ENCODE assay signal across 26 mouse cellular contexts in genomic region chr15:98589640-98590336, GRCm38 (mm10). TPM values are rescaled to one million over a fixed set of nuclear protein-coding genes. Genes with fewer than 3 reads are reported as not detected.
DNase-seq lines count a peak whose midpoint lies in the region; ATAC-seq and TF ChIP-seq lines count a peak whose summit lies in the region.
"Had no signal": no experiment of that assay in that cellular context is flagged by ENCODE, and none has a peak within 500 bp of the region (broad histone marks: within the 10 kb centered on the region; RNA-seq: fewer than 3 reads in every experiment).

No protein-coding gene starts in this region.

- peaks cover 50% of the 10 kb centered on the region for H3K36me3 ChIP-seq in heart, embryonic 16.5 days (ENCODE audit: control insufficient read depth, insufficient read depth)
- H3K36me3 ChIP-seq in MEL (ENCODE audit: control insufficient read depth in 1 of 2, insufficient read depth in 2 of 2, low read length in 2 of 2), result peaks cover 7 to 42% of the 10 kb centered on the region in 2 experiments; a peak in 3 of 4 replicates
- H3K36me3 ChIP-seq in hindbrain, embryonic 14.5 days (replicated peaks; ENCODE audit: control insufficient read depth, insufficient read depth), result peaks cover 66% of the 10 kb centered on the region

- H3K9me3 ChIP-seq in heart, embryonic 16.5 days (replicated peaks; ENCODE audit: control insufficient read depth, low read length), result no peaks in the 10 kb centered on the region
- no peaks in the 10 kb centered on the region for H3K9me3 ChIP-seq in MEL (replicated peaks; ENCODE audit: insufficient read depth, low read length)
- H3K9me3 ChIP-seq in hindbrain, embryonic 14.5 days (ENCODE audit: control insufficient read depth, low read length), result no peaks in the 10 kb centered on the region
- H3K9me3 ChIP-seq: hindbrain, embryonic 10.5 days; lung, embryonic 15.5 days; midbrain, embryonic 13.5 days had no signal

- H3K9ac ChIP-seq in heart, embryonic 16.5 days (ENCODE audit: low read length), result no peak overlapping the region
- H3K9ac ChIP-seq in MEL (ENCODE audit: control insufficient read depth, low read depth, low read length, poor library complexity, severe bottlenecking), result no peak overlapping the region
- no peak overlapping the region for H3K9ac ChIP-seq in hindbrain, embryonic 14.5 days
- H3K9ac ChIP-seq: lung, embryonic 15.5 days; midbrain, embryonic 13.5 days had no signal

- peaks cover 12% of the 10 kb centered on the region for H3K4me1 ChIP-seq in heart, embryonic 16.5 days (ENCODE audit: control insufficient read depth, insufficient read depth, low read length)
- H3K4me1 ChIP-seq in MEL (ENCODE audit: control insufficient read depth in 1 of 2, insufficient read depth in 2 of 2, low read length in 2 of 2), result peaks cover 40 to 51% of the 10 kb centered on the region in 2 experiments
- no peaks in the 10 kb centered on the region for H3K4me1 ChIP-seq in hindbrain, embryonic 14.5 days (replicated peaks; ENCODE audit: control insufficient read depth, insufficient read depth, low read length)
- H3K4me1 ChIP-seq: lung, embryonic 15.5 days; midbrain, embryonic 13.5 days had no signal

- ATAC-seq in heart, embryonic 16.5 days (replicated peaks; ENCODE audit: extremely low read depth, insufficient read depth, low FRiP score), result no peak
- peak; percentile 42 for ATAC-seq in megakaryocyte progenitor cell, adult 5-6 weeks (replicated peaks; ENCODE audit: poor library complexity)
- no peak for ATAC-seq in hindbrain, embryonic 14.5 days (ENCODE audit: low FRiP score)
- ATAC-seq: activated CD4-positive, CD25-positive, alpha-beta regulatory T cell, adult 4 months; midbrain, embryonic 13.5 days; Patski had no signal

- peak overlapping the region; percentile 68 for H3K27ac ChIP-seq in heart, embryonic 16.5 days (ENCODE audit: low read length)
- peak overlapping the region; percentile 51 for H3K27ac ChIP-seq in MEL (ENCODE audit: control insufficient read depth, low read depth, low read length)
- no peak overlapping the region for H3K27ac ChIP-seq in hindbrain, embryonic 14.5 days
- H3K27ac ChIP-seq: hindbrain, embryonic 10.5 days; lung, embryonic 15.5 days; midbrain, embryonic 13.5 days had no signal

- no peak for TF ChIP-seq RAD21 in MEL (IDR thresholded peaks at IDR 0.05; ENCODE audit: low read depth, low read length)

- H3K4me3 ChIP-seq in heart, embryonic 16.5 days (ENCODE audit: low read length), result no peak overlapping the region
- no peak overlapping the region for H3K4me3 ChIP-seq in MEL (ENCODE audit: control insufficient read depth in 1 of 2, insufficient read depth in 1 of 2, low read depth in 2 of 2, low read length in 2 of 2)
- H3K4me3 ChIP-seq in hindbrain, embryonic 14.5 days (replicated peaks; ENCODE audit: low read length), result no peak overlapping the region
- H3K4me3 ChIP-seq: hindbrain, embryonic 10.5 days; lung, embryonic 15.5 days; midbrain, embryonic 13.5 days; myocyte had no signal

- H3K79me2 ChIP-seq in MEL (ENCODE audit: control insufficient read depth, insufficient read depth, low read length, poor library complexity), result no peaks in the 10 kb centered on the region

- H3K27me3 ChIP-seq in heart, embryonic 16.5 days (ENCODE audit: control insufficient read depth, insufficient read depth, low read length), result no peaks in the 10 kb centered on the region
- no peaks in the 10 kb centered on the region for H3K27me3 ChIP-seq in MEL (ENCODE audit: control insufficient read depth in 1 of 2, insufficient read depth in 2 of 2, low read length in 2 of 2)
- no peaks in the 10 kb centered on the region for H3K27me3 ChIP-seq in hindbrain, embryonic 14.5 days (ENCODE audit: control insufficient read depth, insufficient read depth, low read length)
- H3K27me3 ChIP-seq: lung, embryonic 15.5 days; midbrain, embryonic 13.5 days; Patski had no signal

- no peak for DNase-seq in heart, adult 8-10 months (ENCODE audit: low spot score)
- DNase-seq in MEL (ENCODE audit: low read depth, low spot score), result peak; percentile 71
- DNase-seq in thymus, postnatal 14 days, result peak; percentile 70
- no peak for DNase-seq in hindbrain, embryonic 14.5 days (ENCODE audit: low spot score)
- DNase-seq in left cerebral cortex, adult 11 months (ENCODE audit: low spot score), result no peak
- no peak for DNase-seq in embryo, embryonic 9.5 days (ENCODE audit: extremely low spot score)
- DNase-seq: adrenal gland, postnatal 25 days; B cell, adult 2 months; cerebellum, adult 11 months; cerebellum, postnatal 14 days; heart, adult 11 months; kidney, adult 18-20 months; kidney, postnatal 10 days; lung, postnatal 4 days; right cerebral cortex, postnatal 4 days had no signal

- H3K4me2 ChIP-seq in heart, embryonic 16.5 days (ENCODE audit: low read depth, low read length), result no peak overlapping the region; the same call in 1 of the 2 replicates
- no peak overlapping the region for H3K4me2 ChIP-seq in hindbrain, embryonic 14.5 days (replicated peaks)
- H3K4me2 ChIP-seq: lung, embryonic 15.5 days; midbrain, embryonic 13.5 days had no signal

- TF ChIP-seq EP300 in MEL (IDR thresholded peaks at IDR 0.05; ENCODE audit: low read depth in 1 of 2, low read length in 2 of 2), result peak; percentile 80 to 86

- TF ChIP-seq POLR2A in MEL (IDR thresholded peaks at IDR 0.05; ENCODE audit: control insufficient read depth in 1 of 2, insufficient read depth in 1 of 2, low read depth in 1 of 2, low read length in 2 of 2, poor library complexity in 1 of 2), result peak in 1 of 2 experiments; percentile 14; a peak in 1 of 4 replicates

- TF ChIP-seq CTCF in MEL (IDR thresholded peaks at IDR 0.05 in 2 of 3, conservative IDR thresholded peaks at IDR 0.05 in 1 of 3; ENCODE audit: control insufficient read depth in 1 of 3, insufficient read depth in 1 of 3, low read depth in 2 of 3, low read length in 3 of 3, poor library complexity in 1 of 3, severe bottlenecking in 1 of 3), result no peak

- 56% methylated on average over 7 of the region's 7 CpGs for WGBS in heart, embryonic 16.5 days
- WGBS in hindbrain, embryonic 14.5 days, result 78% methylated on average over 7 of the region's 7 CpGs

TF ChIP-seq in MEL, 35 proteins besides CTCF, POLR2A, EP300 and RAD21 (continues in another document):
- TF ChIP-seq TAL1 (IDR thresholded peaks at IDR 0.05; ENCODE audit: low read length), result peak; percentile 47; the same call in 1 of the 2 replicates
- peak; percentile 32; the same call in 1 of the 2 replicates for TF ChIP-seq MAX (IDR thresholded peaks at IDR 0.05; ENCODE audit: low read length)
- TF ChIP-seq NELFE (IDR thresholded peaks at IDR 0.05; ENCODE audit: low read depth, low read length), result no peak
- 0 out of 2 replicates have a peak, but pooled peaks have one; percentile 19 for TF ChIP-seq MYB (IDR thresholded peaks at IDR 0.05; ENCODE audit: low read depth, low read length)

RNA-seq across cellular contexts. Expression of gene 4930415O20Rik, which starts 19.0 kb away (rescaled TPM):
- 0.64 TPM in 1 of 2 replicates, not detected in the other for polyA plus RNA-seq in heart, embryonic 16.5 days (2015; fragmentation: Nextera tagmentation; extraction: Ambion mirVana)
- total RNA-seq in heart, adult 8-10 months (2022), result 1 to 10 TPM; 1.6 to 4.2 (median 2.3) TPM
- total RNA-seq in MEL (2012; rRNA removed), result 0.50 TPM in 1 of 2 replicates, not detected in the other
- polyA plus RNA-seq in MEL (2012; ENCODE audit: insufficient read depth in 1 of 2, insufficient read length in 2 of 2, low read depth in 1 of 2, low replicate concordance in 2 of 2, missing spikeins in 1 of 2), result under 1 TPM in 1 of 2 experiments, not detected in 1; 0.31 TPM
- total RNA-seq in megakaryocyte progenitor cell, adult 5-6 weeks (2015), result not detected in 2 replicates
- total RNA-seq in megakaryocyte progenitor cell, adult 5-6 weeks (2017), result not detected in 2 replicates
- not detected in 2 replicates for polyA plus RNA-seq in hindbrain, embryonic 14.5 days (2014; fragmentation: Nextera tagmentation; extraction: Ambion mirVana)
- total RNA-seq: adrenal gland, postnatal 25 days; layer of hippocampus, adult 18-20 months; left cerebral cortex, postnatal 25 days had no signal
- polyA plus RNA-seq: activated CD4-positive, CD25-positive, alpha-beta regulatory T cell, adult 4 months; forebrain, embryonic 11.5 days; hindbrain, embryonic 10.5 days; lung, embryonic 15.5 days; midbrain, embryonic 13.5 days had no signal

RNA-seq across cellular contexts. Expression of gene Ccnt1, which starts 19.1 kb away (rescaled TPM):
- 36.4 and 41.2 TPM in 2 replicates for polyA plus RNA-seq in heart, embryonic 16.5 days (2015; fragmentation: Nextera tagmentation; extraction: Ambion mirVana)
- 10 to 100 TPM; 26.7 to 34.8 (median 30.0) TPM for total RNA-seq in heart, adult 8-10 months (2022)
- total RNA-seq in MEL (2012; rRNA removed), result 40.5 and 44.0 TPM in 2 replicates
- polyA plus RNA-seq in MEL (2012; ENCODE audit: insufficient read depth in 1 of 2, insufficient read length in 2 of 2, low read depth in 1 of 2, low replicate concordance in 2 of 2, missing spikeins in 1 of 2), result 10 to 100 TPM; 19.5 to 63.2 TPM
- 47.1 and 57.8 TPM in 2 replicates for total RNA-seq in megakaryocyte progenitor cell, adult 5-6 weeks (2015)
- 54.1 and 62.5 TPM in 2 replicates for total RNA-seq in megakaryocyte progenitor cell, adult 5-6 weeks (2017)
- 59.8 and 65.1 TPM in 2 replicates for polyA plus RNA-seq in hindbrain, embryonic 14.5 days (2014; fragmentation: Nextera tagmentation; extraction: Ambion mirVana)

RNA-seq across cellular contexts. Expression of gene Adcy6, which starts 20.1 kb away (rescaled TPM):
- 39.0 and 47.1 TPM in 2 replicates for polyA plus RNA-seq in heart, embryonic 16.5 days (2015; fragmentation: Nextera tagmentation; extraction: Ambion mirVana)
- 100 to 1,000 TPM; 136 to 213 (median 183) TPM for total RNA-seq in heart, adult 8-10 months (2022)
- total RNA-seq in MEL (2012; rRNA removed), result 58.9 and 76.0 TPM in 2 replicates
- 10 to 100 TPM in 1 of 2 experiments, not detected in 1; 77.3 TPM for polyA plus RNA-seq in MEL (2012; ENCODE audit: insufficient read depth in 1 of 2, insufficient read length in 2 of 2, low read depth in 1 of 2, low replicate concordance in 2 of 2, missing spikeins in 1 of 2)
- total RNA-seq in megakaryocyte progenitor cell, adult 5-6 weeks (2015), result 2.2 and 3.1 TPM in 2 replicates
- total RNA-seq in megakaryocyte progenitor cell, adult 5-6 weeks (2017), result 6.7 and 7.7 TPM in 2 replicates
- polyA plus RNA-seq in hindbrain, embryonic 14.5 days (2014; fragmentation: Nextera tagmentation; extraction: Ambion mirVana), result 8.4 and 11.0 TPM in 2 replicates

RNA-seq across cellular contexts. Expression of gene Cacnb3, which starts 40.9 kb away (rescaled TPM):
- 8.2 and 10.5 TPM in 2 replicates for polyA plus RNA-seq in heart, embryonic 16.5 days (2015; fragmentation: Nextera tagmentation; extraction: Ambion mirVana)
- total RNA-seq in heart, adult 8-10 months (2022), result 1 to 10 TPM; 2.0 to 2.8 (median 2.6) TPM
- 1.4 TPM in 2 replicates for total RNA-seq in MEL (2012; rRNA removed)
- polyA plus RNA-seq in MEL (2012; ENCODE audit: insufficient read depth in 1 of 2, insufficient read length in 2 of 2, low read depth in 1 of 2, low replicate concordance in 2 of 2, missing spikeins in 1 of 2), result 1 to 10 TPM in 1 of 2 experiments, not detected in 1; 8.5 TPM
- total RNA-seq in megakaryocyte progenitor cell, adult 5-6 weeks (2015), result not detected in 2 replicates
- total RNA-seq in megakaryocyte progenitor cell, adult 5-6 weeks (2017), result not detected in 2 replicates
- 98.3 and 101 TPM in 2 replicates for polyA plus RNA-seq in hindbrain, embryonic 14.5 days (2014; fragmentation: Nextera tagmentation; extraction: Ambion mirVana)

RNA-seq across cellular contexts. Expression of gene Kansl2, which starts 55.7 kb away (rescaled TPM):
- polyA plus RNA-seq in heart, embryonic 16.5 days (2015; fragmentation: Nextera tagmentation; extraction: Ambion mirVana), result 77.7 and 79.2 TPM in 2 replicates
- 10 to 100 TPM; 77.7 to 87.7 (median 81.1) TPM for total RNA-seq in heart, adult 8-10 months (2022)
- total RNA-seq in MEL (2012; rRNA removed), result 150 and 157 TPM in 2 replicates
- polyA plus RNA-seq in MEL (2012; ENCODE audit: insufficient read depth in 1 of 2, insufficient read length in 2 of 2, low read depth in 1 of 2, low replicate concordance in 2 of 2, missing spikeins in 1 of 2), result 100 to 1,000 TPM in 1 of 2 experiments, not detected in 1; 170 TPM
- total RNA-seq in megakaryocyte progenitor cell, adult 5-6 weeks (2015), result 65.7 and 68.6 TPM in 2 replicates
- total RNA-seq in megakaryocyte progenitor cell, adult 5-6 weeks (2017), result 60.1 and 62.8 TPM in 2 replicates
- 99.5 and 100 TPM in 2 replicates for polyA plus RNA-seq in hindbrain, embryonic 14.5 days (2014; fragmentation: Nextera tagmentation; extraction: Ambion mirVana)

Comparison
In these comparisons a context has a peak if more than half of its experiments do, and no peak if none do; other contexts are left out.
1. DNase-seq: peak in MEL (single experiment) and thymus, postnatal 14 days (single experiment); none in heart, adult 8-10 months (single experiment), hindbrain, embryonic 14.5 days (single experiment), left cerebral cortex, adult 11 months (single experiment) and embryo, embryonic 9.5 days (single experiment).